Mouse (Mus musculus) CH12.LX (cell line): ENCODE data around the gene Nop2. TPM values are rescaled to one million over a fixed set of nuclear protein-coding genes. Genes with fewer than 3 reads are reported as not detected.

Experiments
- DNase-seq: peaks from one replicate; pipeline ENCODE4 v3.0.0-alpha.2; 2013; ENCODE audit errors: extremely low read depth
- H3K27ac ChIP-seq: 2 replicates; pipeline ENCODE4 v1.5.1; 2012; ENCODE audit warnings: low read depth, mild to moderate bottlenecking, control low read depth, moderate library complexity; ENCODE audit not compliant: insufficient read depth
- H3K27me3 ChIP-seq: replicated peaks from 2 replicates; pipeline ENCODE3; 2012; ENCODE audit warnings: inconsistent platforms
- H3K36me3 ChIP-seq, 2 experiments: replicated peaks in 1 of 2; 2 replicates each; pipeline versions ENCODE3 to v1.6.1; 2012; ENCODE audit warnings: inconsistent platforms in 1 of 2, low read length in 1 of 2, mild to moderate bottlenecking in 1 of 2, mixed read lengths in 1 of 2, moderate library complexity in 1 of 2; ENCODE audit not compliant: control insufficient read depth in 1 of 2, insufficient read depth in 1 of 2
- H3K4me1 ChIP-seq, 2 experiments: 2 replicates each; pipeline ENCODE4 v1.6.1; 2012; ENCODE audit warnings: inconsistent platforms in 1 of 2, moderate library complexity in 1 of 2; ENCODE audit not compliant: insufficient read depth in 2 of 2, control insufficient read depth in 1 of 2
- H3K4me2 ChIP-seq: 2 replicates; pipeline ENCODE4 v1.6.1; 2012; ENCODE audit warnings: low read depth, mild to moderate bottlenecking, control low read depth; ENCODE audit not compliant: poor library complexity, insufficient read depth, severe bottlenecking
- H3K4me3 ChIP-seq, 3 experiments: fragments of 150-350 bp in 1 of 3; sonication (generic) in 1 of 3; replicated peaks in 1 of 3; 2 replicates each; pipeline versions ENCODE3 to v1.5.1; 2011 to 2012; ENCODE audit warnings: low read depth in 2 of 3, low read length in 2 of 3, mild to moderate bottlenecking in 2 of 3, moderate library complexity in 2 of 3, control low read depth in 1 of 3, improper control_type of control experiment in 1 of 3, inconsistent platforms in 1 of 3, mixed read lengths in 1 of 3; ENCODE audit not compliant: poor library complexity in 1 of 3
- H3K79me2 ChIP-seq: replicated peaks from 2 replicates; pipeline ENCODE4 v1.6.1; 2012; ENCODE audit warnings: mild to moderate bottlenecking, moderate library complexity; ENCODE audit not compliant: control insufficient read depth, poor library complexity, insufficient read depth, severe bottlenecking; ENCODE audit errors: extremely low read depth
- H3K9ac ChIP-seq: 2 replicates; pipeline ENCODE4 v1.6.1; 2012; ENCODE audit warnings: low read depth, mild to moderate bottlenecking, control low read depth, moderate library complexity; ENCODE audit not compliant: insufficient read depth
- H3K9me3 ChIP-seq: replicated peaks from 2 replicates; pipeline ENCODE3; 2012; ENCODE audit warnings: low read length, inconsistent platforms, mixed read lengths
- BHLHE40 ChIP-seq: IDR thresholded peaks from 2 replicates; pipeline ENCODE4 v1.6.1; 2011; ENCODE audit warnings: mild to moderate bottlenecking, low read depth, low read length, improper control_type of control experiment
- CHD1 ChIP-seq: IDR thresholded peaks from 2 replicates; pipeline ENCODE4 v1.6.1; 2012; ENCODE audit warnings: low read depth, low read length, improper control_type of control experiment, inconsistent platforms
- CHD2 ChIP-seq: IDR thresholded peaks from 2 replicates; pipeline ENCODE4 v1.6.1; 2011; ENCODE audit warnings: low read length, improper control_type of control experiment
- CTCF ChIP-seq, 2 experiments: IDR thresholded peaks in 1 of 2; conservative IDR thresholded peaks in 1 of 2; 2 replicates each; pipeline ENCODE4 v1.5.1; 2011 to 2012; ENCODE audit warnings: low read depth in 2 of 2, low read length in 2 of 2, improper control_type of control experiment in 1 of 2, inconsistent platforms in 1 of 2, mild to moderate bottlenecking in 1 of 2, moderate library complexity in 1 of 2
- E2F4 ChIP-seq: IDR thresholded peaks from 2 replicates; pipeline ENCODE4 v1.6.1; 2011; ENCODE audit warnings: low read depth, low read length, improper control_type of control experiment; ENCODE audit not compliant: insufficient replicate concordance
- ELF1 ChIP-seq: IDR thresholded peaks from 2 replicates; pipeline ENCODE4 v1.6.1; 2014; ENCODE audit warnings: low read depth, mild to moderate bottlenecking, inconsistent platforms, low read length, improper control_type of control experiment
- GABPA ChIP-seq: IDR thresholded peaks from 2 replicates; pipeline ENCODE4 v1.6.1; 2012; ENCODE audit warnings: low read depth, low read length, improper control_type of control experiment, inconsistent platforms; ENCODE audit not compliant: insufficient replicate concordance
- IRF4 ChIP-seq: IDR thresholded peaks from 2 replicates; pipeline ENCODE4 v1.6.1; 2014; ENCODE audit warnings: low read depth, mild to moderate bottlenecking, inconsistent platforms, low read length, improper control_type of control experiment
- JUN ChIP-seq: IDR thresholded peaks from 2 replicates; pipeline ENCODE4 v1.6.1; 2011; ENCODE audit warnings: low read depth, mild to moderate bottlenecking, low read length, improper control_type of control experiment, moderate library complexity; ENCODE audit not compliant: insufficient read depth
- MAX ChIP-seq: IDR thresholded peaks from 2 replicates; pipeline ENCODE4 v1.6.1; 2011; ENCODE audit warnings: low read length, improper control_type of control experiment
- MAZ ChIP-seq: IDR thresholded peaks from 2 replicates; pipeline ENCODE4 v1.6.1; 2012; ENCODE audit warnings: low read depth, mild to moderate bottlenecking, inconsistent platforms, low read length, improper control_type of control experiment, moderate library complexity
- MEF2A ChIP-seq: IDR thresholded peaks from 2 replicates; pipeline ENCODE4 v1.6.1; 2014; ENCODE audit warnings: low read depth, mild to moderate bottlenecking, inconsistent platforms, low read length, improper control_type of control experiment, borderline replicate concordance
- MXI1 ChIP-seq: IDR thresholded peaks from 2 replicates; pipeline ENCODE4 v1.6.1; 2011; ENCODE audit warnings: mild to moderate bottlenecking, low read depth, low read length, improper control_type of control experiment
- MYC ChIP-seq: IDR thresholded peaks from 2 replicates; pipeline ENCODE4 v1.6.1; 2011; ENCODE audit warnings: low read depth, mild to moderate bottlenecking, improper control_type of control experiment, low read length
- NRF1 ChIP-seq: IDR thresholded peaks from 2 replicates; pipeline ENCODE4 v1.6.1; 2014; ENCODE audit warnings: low read depth, mild to moderate bottlenecking, inconsistent platforms, low read length, improper control_type of control experiment, moderate library complexity
- PAX5 ChIP-seq: IDR thresholded peaks from 2 replicates; pipeline ENCODE4 v1.6.1; 2012; ENCODE audit warnings: low read length, inconsistent platforms, mixed read lengths
- POLR2A ChIP-seq: IDR thresholded peaks from 2 replicates; pipeline ENCODE4 v1.6.1; 2011; ENCODE audit warnings: low read depth, mild to moderate bottlenecking, improper control_type of control experiment, low read length
- POLR2AphosphoS2 ChIP-seq: IDR thresholded peaks from 2 replicates; pipeline ENCODE4 v1.6.1; 2011; ENCODE audit warnings: low read depth, low read length, improper control_type of control experiment
- RAD21 ChIP-seq: IDR thresholded peaks from 2 replicates; pipeline ENCODE4 v1.6.1; 2011; ENCODE audit warnings: low read depth, mild to moderate bottlenecking, low read length, improper control_type of control experiment, moderate library complexity
- RCOR1 ChIP-seq: conservative IDR thresholded peaks from 2 replicates; pipeline ENCODE4 v1.6.1; 2012; ENCODE audit warnings: low read depth, mild to moderate bottlenecking, inconsistent platforms, low read length, improper control_type of control experiment
- SIN3A ChIP-seq: IDR thresholded peaks from 2 replicates; pipeline ENCODE4 v1.6.1; 2012; ENCODE audit warnings: low read length, improper control_type of control experiment, inconsistent platforms
- SMC3 ChIP-seq: IDR thresholded peaks from 2 replicates; pipeline ENCODE4 v1.6.1; 2011; ENCODE audit warnings: low read depth, low read length, improper control_type of control experiment
- TBP ChIP-seq: conservative IDR thresholded peaks from 2 replicates; pipeline ENCODE4 v1.6.1; 2011; ENCODE audit warnings: low read depth, low read length, improper control_type of control experiment
- TCF12 ChIP-seq: IDR thresholded peaks from 2 replicates; pipeline ENCODE4 v1.6.1; 2014; ENCODE audit warnings: low read depth, mild to moderate bottlenecking, inconsistent platforms, low read length, improper control_type of control experiment
- UBTF ChIP-seq: IDR thresholded peaks from 2 replicates; pipeline ENCODE4 v1.6.1; 2012; ENCODE audit warnings: low read depth, mild to moderate bottlenecking, inconsistent platforms, low read length, improper control_type of control experiment, moderate library complexity
- USF1 ChIP-seq: IDR thresholded peaks from 2 replicates; pipeline ENCODE4 v1.6.1; 2014; ENCODE audit warnings: low read depth, mild to moderate bottlenecking, inconsistent platforms, low read length, improper control_type of control experiment
- USF2 ChIP-seq: conservative IDR thresholded peaks from 2 replicates; pipeline ENCODE4 v1.6.1; 2011; ENCODE audit warnings: low read depth, low read length, improper control_type of control experiment
- ZC3H11A ChIP-seq: IDR thresholded peaks from 2 replicates; pipeline ENCODE4 v1.6.1; 2012; ENCODE audit warnings: low read depth, mild to moderate bottlenecking, inconsistent platforms, low read length, improper control_type of control experiment
- ZKSCAN1 ChIP-seq: IDR thresholded peaks from 2 replicates; pipeline ENCODE4 v1.6.1; 2012; ENCODE audit warnings: low read depth, inconsistent platforms, low read length, improper control_type of control experiment, borderline replicate concordance
- ZMIZ1 ChIP-seq: IDR thresholded peaks from 2 replicates; pipeline ENCODE4 v1.6.1; 2012; ENCODE audit warnings: low read depth, mild to moderate bottlenecking, inconsistent platforms, low read length, improper control_type of control experiment
- ZNF384 ChIP-seq: IDR thresholded peaks from 2 replicates; pipeline ENCODE4 v1.6.1; 2012; ENCODE audit warnings: low read depth, low read length, improper control_type of control experiment, inconsistent platforms
- dilution Hi-C: fragments of 300-500 bp; cut with MboI; formaldehyde crosslinking; loops from 2 replicates; pipeline ENCODE4 v1.14.3; 2020; ENCODE audit warnings: low sequenced_read_pairs; ENCODE audit not compliant: extremely low pct_unique_long_range_greater_than_20kb, extremely low pct_ligation_motif_present
- in situ Hi-C: fragments of 300-500 bp; cut with MboI; formaldehyde crosslinking; loops from 3 replicates; pipeline ENCODE4 v1.14.3; 2019; ENCODE audit warnings: low sequenced_read_pairs, low pct_ligation_motif_present, low pct_unique_long_range_greater_than_20kb, mixed read lengths
- polyA plus RNA-seq: library from polyadenylated mRNA; unstranded; fragments of >175 nt; gene quantifications from 2 replicates; pipeline ENCODE4 v1.2.1, GENCODE M21; 2012; ENCODE audit warnings: low read depth; ENCODE audit not compliant: insufficient read length
- total RNA-seq, 2 experiments: library from RNA; depleted of rRNA; stranded (reverse); fragments of 300-350 nt in 1 of 2; fragments of >200 nt in 1 of 2; gene quantifications; 2 replicates each; pipeline ENCODE4 v1.2.3; 2012 to 2014

Nop2 gene
- total and polyA plus RNA-seq, 3 experiments, result 128 to 175 (median 154) TPM

DNA sequence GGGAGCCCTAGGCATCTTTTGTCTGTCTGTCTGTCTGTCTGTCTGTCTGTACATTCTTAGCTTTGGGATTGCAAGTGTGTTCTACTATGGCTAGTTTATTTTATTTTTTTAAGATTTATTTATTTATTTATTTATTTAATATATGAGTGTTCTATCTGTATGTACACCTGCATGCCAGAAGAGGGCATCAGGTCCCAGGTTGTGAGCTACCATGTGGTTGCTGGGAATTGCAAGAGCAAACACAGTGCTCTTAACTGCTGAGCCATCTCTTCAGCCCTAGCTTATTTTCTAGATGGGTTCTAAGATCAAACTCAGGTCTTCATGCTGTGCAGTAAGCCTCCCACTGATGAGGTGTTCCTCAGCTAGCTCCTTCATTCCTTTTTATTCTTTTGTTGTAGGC, 22.8 kb downstream of the Nop2 start:
- Histone ChIP-seq H3K4me3 (no peak overlapping the region), H3K36me3 (peaks cover 66 to 87% of the 10 kb centered on the region in 2 experiments), H3K4me1 (no peaks in the 10 kb centered on the region), H3K4me2 (no peak overlapping the region), H3K79me2 (no peaks in the 10 kb centered on the region), H3K9ac (no peak overlapping the region; the same call in 1 of the 2 replicates), H3K27me3 (no peaks in the 10 kb centered on the region), H3K27ac (no peak overlapping the region), H3K9me3 (no peaks in the 10 kb centered on the region)
- in situ Hi-C loops, result no loop called here
- no peak for DNase-seq
- TF ChIP-seq ZNF384 (no peak), MXI1 (no peak), TBP (no peak), MEF2A (no peak), CHD1 (no peak), TCF12 (no peak), SMC3 (peak; percentile 45), POLR2A (no peak), CTCF (conservative IDR thresholded peaks at IDR 0.05 in 1 of 2, IDR thresholded peaks at IDR 0.05 in 1 of 2; ENCODE audit: low read depth in 2 of 2, low read length in 2 of 2) (peak in 1 of 2 experiments; percentile 54; a peak in 2 of 4 replicates), ELF1 (no peak), RAD21 (peak; percentile 42), RCOR1 (no peak), IRF4 (no peak), MYC (peak; percentile 89), UBTF (no peak), POLR2AphosphoS2 (no peak), MAX (no peak), JUN (no peak), USF2 (no peak), SIN3A (no peak), BHLHE40 (no peak), PAX5 (no peak), USF1 (no peak), ZC3H11A (no peak), MAZ (no peak), NRF1 (no peak), ZMIZ1 (no peak), CHD2 (no peak), ZKSCAN1 (no peak), E2F4 (no peak), GABPA (no peak)
- dilution Hi-C loops, result no loop called here
